Mouse (Mus musculus) mature B cell (primary cell): Measurements from ENCODE around the gene Stmn1.

Experiments
- in situ Hi-C: fragments of 300-500 bp; cut with MboI; formaldehyde crosslinking; loops from 2 replicates; pipeline ENCODE4 v1.14.3; 2019

Stmn1 gene

DNA sequence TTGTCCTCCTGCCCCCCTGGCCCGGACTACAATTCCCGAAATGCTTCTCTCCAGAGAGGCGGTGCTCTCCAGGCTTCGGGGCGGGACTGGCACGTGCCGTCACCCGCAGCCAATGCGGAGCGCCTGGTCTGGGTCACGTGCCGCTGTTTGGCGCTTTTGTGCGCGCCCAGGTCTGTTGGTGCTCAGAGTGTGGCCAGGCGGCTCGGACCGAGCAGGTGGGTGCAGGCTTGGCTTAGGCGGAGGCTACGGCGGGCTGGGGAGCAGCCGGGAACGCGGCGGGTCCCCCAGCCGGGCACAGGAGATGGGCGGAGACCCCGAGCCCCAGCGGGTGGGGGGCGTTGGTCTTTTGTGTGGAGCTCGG is at the start of gene Stmn1:
Gene Stmn1, plus strand, starts transcription at position 106 of the 361 bp plus-strand sequence.
- in situ Hi-C loops, result no loop called here

DNA sequence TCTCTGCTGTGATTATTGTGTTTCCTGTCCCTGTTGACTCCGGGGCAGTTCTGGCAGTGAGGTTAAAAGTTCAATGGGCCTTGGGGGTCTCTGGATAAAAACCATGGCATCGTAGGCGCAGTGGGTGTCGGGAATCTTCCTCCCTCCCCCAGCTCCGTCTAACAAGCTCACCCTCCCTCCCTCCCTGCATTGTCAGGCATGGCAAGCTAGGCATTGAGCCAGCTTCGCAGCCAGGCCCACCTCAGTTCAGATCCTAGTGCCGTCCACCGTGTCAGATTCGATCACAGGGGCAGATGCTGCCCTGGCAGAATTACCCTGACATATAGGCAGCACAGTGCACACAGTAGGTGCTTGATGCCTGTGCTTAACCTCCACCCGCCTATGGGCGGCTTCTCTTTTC is 46.1 kb upstream of the Stmn1 start:
- in situ Hi-C loops, result no loop called here

DNA sequence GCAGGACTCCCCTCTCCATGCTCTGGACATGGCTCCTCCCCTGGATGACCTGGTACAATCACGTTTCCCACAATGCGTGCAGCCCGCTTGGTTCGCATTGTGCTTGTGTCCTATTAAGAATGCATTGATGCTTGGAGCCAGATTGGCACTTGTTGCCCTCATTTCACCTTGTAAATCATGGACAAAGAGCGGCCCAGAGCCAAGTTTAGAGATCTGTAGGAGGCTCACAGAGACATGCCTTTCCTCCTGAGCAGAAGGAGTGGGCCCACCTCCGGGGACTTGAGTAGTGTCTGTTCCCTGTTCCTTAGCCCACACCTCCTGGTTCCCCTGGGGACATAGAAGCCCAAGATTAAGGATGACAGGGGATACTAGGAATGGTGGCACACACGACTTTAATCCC is 44.2 kb upstream of the Stmn1 start:
- in situ Hi-C loops, result no loop called here

DNA sequence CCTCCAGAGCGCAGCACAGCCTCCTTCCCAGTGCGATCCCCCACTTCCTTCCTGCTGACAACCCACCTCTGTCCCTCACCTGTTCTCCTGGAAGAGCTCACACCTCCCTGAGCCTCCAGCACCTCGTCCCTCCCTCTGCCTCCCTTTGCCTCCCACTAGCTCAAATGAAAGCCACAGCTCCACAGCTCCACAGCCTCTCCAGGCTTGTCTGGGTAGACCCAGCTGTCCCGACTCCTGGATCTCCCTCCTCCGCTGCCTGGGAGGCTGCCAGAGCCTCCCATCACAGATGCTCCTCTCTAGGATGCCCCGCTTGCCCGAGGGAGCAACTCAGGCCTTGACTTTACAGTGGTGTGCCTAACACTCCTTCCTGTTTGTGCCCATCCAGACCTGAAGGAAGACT is 43.0 kb upstream of the Stmn1 start:
- in situ Hi-C loops, result no loop called here

DNA sequence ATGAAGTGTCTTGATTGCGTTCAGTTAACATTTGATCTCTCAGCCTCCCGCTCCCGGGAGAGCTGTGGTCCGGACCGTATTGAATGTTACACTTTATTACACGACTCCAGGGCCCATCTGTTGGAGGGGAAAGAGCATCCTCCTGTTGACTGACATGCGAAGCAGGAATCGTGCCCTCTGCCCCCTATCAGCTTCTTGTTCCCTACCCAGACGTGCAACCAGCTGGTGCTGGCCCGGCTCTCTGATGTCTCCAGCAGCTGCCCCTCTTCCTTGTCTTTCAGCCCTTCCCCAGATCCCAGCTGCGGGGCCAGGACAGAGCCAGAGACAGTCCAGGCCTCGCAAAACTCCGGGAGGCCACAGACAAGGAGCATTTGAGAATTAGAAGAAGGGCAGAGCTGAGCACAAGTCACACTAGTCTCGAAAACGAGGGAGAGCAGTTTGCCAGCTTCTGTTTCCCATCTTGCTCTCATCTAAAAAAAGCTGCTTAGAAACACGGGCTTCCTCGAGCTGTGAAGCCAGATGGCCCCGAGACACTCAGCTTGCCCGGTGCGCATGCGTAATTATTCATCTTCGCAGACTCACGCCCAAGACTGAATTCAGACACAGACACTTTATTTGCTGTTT is 37.6 kb upstream of the Stmn1 start:
- in situ Hi-C loops, result no loop called here

DNA sequence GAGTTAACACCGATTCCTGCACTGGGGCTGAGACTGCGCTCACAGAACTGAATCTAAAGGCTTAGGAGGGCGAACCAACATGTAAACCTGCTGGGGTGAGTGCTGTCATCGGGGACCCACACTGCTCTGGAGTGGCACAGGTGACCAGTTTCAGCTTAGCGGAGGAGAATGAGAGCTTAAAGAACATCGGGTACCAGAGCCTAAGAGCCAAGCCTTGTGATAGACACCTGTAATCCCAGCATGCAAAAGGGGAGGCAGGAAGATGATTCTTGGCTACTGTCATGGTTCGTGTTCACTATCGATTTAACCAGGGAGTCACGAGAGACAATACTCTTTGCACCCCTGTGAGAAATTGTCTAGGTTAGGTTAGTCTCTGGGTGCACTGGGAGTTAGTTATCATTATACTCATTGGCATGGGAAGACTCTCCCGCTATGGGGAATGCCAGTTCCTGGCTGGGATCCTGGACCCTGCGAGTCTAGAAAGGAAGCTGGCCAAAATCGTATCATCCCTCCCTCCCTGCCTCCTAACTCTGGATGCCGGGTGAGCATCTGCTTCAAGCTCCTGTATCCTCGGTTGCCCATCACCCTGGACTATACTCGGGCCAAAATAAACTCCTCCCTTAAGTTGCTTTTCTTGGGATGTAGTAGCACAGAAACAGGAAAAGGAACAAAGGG is 35.3 kb upstream of the Stmn1 start:
- in situ Hi-C loops, result no loop called here

DNA sequence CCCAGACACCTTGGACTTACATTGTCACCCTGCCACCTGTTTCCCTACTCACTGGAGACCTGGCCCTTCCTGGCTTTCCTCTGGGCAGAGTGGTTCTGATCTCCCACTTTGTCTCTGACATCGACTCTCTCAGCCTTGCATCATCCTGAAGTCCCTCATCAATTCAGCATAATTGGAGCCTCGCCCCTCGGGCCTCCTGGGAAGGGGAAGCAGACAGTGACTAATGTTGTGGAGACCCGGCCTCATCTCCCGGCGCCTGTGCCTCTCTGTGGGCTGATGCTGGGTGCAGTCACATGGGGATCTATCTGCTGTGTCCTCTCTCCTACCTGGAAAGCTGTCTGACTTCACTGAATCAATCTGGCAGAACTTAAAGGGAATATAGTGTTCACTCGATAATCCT is 31.9 kb upstream of the Stmn1 start:
- in situ Hi-C loops, result no loop called here

DNA sequence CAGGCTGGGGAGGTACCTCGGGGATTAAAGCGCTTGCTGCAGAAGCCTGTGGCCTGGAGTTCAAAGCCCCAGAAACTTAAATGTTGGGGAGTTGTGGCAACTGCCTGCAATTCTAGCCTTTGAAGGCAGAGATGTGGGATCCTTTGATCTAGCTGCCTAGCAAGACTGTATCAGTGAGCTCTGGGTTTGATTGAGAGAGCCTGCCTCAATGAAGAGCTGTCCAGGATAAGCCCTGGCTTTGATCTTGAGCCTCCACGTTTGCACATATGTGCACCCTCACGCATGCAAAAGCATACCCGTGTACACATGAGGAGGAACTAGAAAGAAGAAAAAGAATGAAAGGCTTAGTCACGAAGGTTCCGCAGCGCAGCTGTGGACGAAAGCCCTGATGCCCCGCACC is 31.5 kb upstream of the Stmn1 start:
- in situ Hi-C loops, result no loop called here

DNA sequence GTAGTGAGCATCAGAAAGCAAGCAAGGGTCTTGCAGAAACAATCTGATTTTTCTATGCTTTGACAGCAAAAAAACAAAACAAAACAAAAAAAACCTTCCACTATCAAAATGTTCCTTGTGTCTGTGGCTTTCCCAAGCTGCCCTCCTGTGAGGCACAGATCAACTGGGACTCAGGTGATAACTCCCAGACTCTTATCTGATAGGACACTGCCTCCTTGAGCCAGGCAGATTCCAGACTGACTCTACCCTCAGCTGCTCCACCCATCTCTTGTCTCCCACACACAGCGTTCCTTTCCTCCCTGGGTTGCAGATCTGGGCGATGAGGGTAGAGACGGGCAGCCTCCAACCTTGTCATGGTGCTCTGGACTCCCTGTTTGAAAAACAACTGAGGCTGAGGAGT is 29.0 kb upstream of the Stmn1 start:
- in situ Hi-C loops, result no loop called here

DNA sequence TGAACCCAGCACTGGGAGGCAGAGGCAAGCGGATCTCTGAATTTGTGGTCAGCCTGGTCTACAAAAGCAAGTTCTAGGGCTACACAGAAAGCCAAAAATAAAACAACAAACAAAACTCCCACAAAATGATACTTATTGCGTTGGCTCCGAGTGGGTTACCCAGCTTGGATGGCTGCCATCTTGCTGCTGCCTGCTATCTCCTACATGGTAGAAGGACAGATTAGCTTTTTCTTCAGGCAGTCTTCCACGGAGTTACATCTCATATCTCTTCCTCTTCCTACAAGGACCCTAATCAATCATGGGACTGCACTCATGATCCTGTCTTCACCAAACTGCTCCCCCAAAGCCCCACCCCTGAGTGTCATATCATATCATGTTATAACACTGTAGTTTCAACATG is 28.2 kb upstream of the Stmn1 start:
- in situ Hi-C loops, result no loop called here

DNA sequence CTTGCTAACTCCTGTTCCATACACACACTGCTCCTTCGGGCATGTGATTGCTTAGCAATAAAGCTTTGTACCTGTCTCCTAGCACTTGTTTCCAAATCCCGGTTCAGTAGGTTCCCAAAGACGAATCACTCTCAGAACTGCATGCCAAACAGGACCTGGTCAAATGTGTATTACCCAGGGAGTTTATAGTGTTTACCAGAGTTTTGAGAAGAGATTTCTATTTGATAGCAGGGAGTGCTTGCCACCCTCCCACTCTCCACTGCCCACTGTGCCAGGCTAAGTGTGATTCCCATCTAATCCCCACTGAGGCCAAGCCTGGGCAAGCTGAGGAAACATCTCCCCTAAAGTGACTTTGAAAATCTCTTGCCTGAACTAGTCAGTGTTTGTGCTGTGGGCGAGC is 25.9 kb upstream of the Stmn1 start:
- in situ Hi-C loops, result no loop called here

DNA sequence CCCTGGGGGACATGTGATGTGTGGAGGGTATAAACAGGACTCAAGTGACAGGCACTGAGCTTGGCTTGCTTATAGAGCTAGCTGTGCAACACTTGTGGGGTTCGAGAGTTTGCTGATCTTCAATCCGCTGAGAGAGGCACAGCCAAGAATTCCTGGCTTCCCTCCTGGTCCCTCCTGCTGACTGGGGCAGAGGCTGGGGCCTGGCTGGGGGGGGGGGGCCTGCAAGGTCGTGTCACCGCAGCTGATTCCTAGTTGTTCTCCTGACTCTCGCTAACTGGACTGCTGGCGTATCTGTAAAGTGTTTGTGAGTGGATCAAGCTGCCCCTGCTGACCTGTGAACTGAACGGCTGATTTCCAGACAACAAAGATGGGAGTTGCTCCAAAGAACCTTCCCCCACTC is 24.5 kb upstream of the Stmn1 start:
- in situ Hi-C loops, result no loop called here

DNA sequence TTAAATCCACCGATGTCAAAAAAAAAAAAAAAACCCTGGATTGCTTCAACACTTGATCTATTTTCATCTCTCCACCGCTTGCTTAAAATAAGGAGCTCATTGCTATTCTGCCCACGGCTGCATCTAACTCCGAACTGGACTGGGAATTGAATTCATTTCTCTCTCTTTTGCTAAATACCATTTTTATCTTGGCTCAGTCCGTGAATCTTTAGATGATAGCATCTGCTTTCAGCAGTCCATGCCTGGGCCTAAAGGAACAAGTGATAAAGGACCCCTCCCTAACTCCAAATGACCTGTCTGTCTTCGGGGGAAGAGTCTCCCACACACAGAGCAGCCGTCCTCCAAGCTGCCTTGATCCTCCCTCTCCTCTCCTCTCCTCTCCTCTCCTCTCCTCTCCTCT is 23.2 kb upstream of the Stmn1 start:
- in situ Hi-C loops, result no loop called here

DNA sequence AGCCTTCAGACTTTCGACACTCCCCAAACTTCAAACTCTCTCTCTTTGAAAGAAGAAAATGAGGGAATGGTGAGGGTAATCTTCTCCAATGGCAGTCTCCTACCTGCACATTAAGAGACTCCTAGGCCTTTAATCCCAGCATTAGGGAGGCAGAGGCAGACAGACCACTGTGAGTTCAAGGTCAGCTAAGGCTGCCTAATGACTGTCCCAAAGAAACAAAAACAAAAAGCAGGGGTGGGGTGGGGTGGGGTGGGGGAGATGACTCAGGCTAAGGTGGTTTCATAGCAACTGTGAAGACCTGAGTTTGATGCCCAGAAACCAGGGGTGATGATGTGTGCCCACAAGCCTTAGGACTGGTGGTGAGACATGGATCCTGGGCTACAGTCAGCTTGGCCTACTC is 22.6 kb upstream of the Stmn1 start:
- in situ Hi-C loops, result no loop called here

DNA sequence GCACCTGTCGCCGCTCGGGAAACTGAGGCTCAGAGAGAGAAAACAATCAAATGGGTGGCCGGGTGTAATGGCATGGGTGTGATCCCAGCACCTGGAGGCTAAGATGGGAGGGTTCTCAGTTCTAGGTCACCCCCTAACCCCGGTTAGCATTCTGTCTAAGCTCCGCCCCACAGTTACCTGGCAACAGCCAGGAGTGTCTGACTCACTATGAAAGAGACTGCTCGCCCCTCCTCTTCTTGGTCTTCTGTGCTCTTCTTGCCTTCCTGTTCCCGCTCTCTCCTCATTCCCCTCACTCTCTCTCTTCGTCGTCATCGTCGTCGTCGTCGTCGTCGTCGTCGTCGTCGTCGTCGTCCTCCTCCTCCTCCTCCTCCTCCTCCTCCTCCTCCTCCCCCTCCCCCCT is 20.2 kb upstream of the Stmn1 start:
- in situ Hi-C loops, result no loop called here

DNA sequence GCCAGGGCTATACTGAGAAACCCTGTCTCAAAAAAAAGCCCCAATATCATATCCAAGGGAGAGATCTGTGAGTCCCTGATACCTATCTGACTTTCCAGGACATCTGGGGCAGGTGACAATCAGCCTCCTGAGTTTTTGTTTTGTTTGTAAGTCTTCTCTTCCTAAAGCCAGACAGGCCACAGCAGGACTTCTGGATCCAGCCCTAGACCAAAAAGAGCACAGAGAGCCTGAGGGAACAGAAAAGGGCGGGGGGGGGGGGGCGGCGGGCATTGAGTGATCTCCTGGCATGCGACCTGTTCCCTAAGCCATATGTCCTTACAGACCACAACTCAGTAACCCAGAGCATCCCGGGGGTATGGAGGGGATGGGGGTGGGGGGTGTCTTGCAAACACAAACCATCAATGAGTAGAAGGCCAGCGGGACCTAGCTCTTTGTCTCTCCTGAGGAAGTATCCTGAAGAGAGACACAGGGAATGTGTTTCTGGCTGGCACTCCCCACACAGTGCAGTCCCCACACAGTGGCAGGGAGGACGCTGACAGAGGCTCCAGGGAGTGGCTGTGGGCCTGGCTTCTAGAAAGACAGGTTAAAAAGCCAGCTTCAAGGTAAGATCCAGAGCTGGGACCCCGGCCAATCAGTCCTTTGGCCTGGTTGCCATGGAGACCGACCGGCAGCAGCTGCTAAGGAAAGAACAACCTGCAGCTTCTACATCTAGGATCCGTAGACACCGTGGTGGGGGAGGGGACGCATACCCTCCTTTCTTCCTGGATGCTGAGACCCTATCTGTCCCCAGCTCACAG is 18.3 kb upstream of the Stmn1 start:
- in situ Hi-C loops, result no loop called here

DNA sequence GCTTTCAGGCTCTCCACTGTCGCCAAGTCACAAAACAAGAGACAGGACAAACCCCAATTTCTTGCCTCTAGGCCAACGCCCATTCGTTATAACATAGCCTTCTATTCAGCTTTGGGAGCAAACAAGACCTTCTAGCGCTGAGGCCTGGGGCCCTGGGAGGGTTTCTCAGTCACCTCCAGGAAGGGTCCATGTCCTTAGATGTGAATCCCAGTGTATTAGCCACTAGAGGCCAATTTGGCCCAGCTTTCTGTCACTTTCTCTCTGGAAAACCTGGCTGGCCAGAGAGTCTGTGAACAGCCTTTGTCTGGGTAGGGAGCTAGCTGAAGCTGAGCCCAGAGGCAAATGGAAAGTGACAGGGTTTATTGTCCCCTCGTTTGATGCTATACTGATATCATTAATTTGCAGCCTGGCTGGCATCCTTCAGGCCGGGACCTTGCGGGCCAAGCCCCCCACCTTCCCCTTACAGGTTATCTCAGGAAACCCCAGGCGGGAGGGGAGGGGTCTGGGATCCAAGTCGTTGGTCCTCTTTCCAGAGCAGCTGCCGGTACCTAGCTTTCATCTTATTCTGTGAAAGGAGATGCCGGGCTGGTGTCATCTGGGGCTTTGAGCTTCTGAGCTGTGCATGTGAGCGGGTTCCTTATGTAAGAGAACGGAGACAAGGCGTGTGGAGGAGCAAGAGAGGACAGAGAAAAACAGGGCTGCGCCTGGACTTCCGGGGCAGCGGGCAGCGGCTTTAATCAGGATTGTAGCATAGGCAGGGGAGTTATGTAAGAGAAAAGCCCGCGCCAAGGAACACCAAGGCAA is 17.5 kb upstream of the Stmn1 start:
- in situ Hi-C loops, result no loop called here

DNA sequence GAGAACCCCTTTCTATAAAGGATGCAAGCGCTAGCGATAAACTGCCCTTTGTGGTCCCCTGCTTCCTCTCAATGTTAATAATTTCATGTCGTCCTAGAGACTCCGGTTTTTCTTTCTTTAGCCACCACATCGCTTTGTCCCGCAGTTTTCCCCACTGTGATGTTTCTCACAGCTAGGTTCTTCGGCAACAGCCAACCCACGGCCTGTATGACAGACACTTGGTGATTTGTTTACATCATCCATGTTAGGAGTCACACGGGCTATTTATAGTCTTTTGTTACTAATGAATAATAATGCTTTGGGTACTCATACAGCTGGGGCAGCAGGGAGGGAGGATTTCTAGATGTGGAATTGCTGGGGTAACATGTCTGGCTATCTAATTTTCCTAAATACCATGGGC is 16.6 kb upstream of the Stmn1 start:
- in situ Hi-C loops, result no loop called here

DNA sequence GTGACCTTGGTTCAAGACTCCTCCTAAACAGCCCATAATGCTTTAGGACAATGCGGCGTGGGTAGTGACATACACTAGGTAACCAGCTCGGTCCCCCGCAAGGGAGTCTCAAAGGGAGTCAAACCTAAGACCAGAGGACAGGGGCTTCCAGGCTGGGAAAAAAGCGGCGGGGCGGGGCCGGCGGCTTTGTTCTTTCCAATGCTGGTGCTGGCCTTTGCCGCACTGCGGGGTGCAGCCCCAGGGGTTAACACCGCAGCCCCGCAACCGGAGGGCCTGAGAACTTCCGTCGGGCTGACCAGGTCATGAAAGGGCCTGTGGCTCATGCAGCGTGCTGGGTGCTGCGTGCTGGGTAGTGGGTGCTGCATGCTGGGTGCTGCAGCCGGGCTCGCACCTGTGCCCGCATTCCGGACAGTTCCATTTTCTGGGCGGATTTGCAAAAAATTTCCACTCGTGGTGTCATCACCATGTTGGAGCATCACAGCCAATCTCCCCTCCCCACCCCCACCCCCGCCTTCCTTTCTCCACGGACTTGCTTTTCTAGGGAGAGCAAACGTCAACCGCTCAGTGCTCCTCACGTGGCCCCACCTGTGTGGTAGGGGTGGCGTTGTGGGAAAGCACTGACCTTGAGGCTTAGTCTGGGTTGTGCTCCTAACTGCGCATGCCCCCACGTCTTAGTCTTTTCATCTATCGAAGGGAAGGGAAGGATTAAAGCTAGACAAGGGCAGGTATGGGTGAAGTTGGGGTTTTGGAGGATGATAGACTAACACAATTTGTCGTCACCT is 14.3 kb upstream of the Stmn1 start:
- in situ Hi-C loops, result no loop called here

DNA sequence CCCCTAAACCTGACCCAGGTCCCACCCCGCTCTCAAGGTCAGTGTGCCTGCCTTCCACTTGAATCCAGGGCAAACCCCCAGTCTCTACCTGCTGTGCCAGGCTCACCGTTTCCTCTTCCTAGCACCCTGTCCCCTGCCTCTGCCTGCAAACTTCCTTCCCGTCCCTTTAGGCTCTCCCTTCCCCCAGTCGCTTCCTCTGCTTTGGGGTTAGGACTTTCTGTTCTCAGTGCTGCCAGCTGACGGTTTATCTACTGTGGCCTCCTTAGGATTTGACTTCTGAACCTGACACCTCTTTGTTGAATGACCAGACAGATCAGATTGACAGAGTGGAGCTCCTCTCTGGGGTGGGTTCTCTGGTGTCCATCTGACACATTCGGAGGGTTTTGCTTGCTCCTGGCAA is 12.8 kb upstream of the Stmn1 start:
- in situ Hi-C loops, result no loop called here

DNA sequence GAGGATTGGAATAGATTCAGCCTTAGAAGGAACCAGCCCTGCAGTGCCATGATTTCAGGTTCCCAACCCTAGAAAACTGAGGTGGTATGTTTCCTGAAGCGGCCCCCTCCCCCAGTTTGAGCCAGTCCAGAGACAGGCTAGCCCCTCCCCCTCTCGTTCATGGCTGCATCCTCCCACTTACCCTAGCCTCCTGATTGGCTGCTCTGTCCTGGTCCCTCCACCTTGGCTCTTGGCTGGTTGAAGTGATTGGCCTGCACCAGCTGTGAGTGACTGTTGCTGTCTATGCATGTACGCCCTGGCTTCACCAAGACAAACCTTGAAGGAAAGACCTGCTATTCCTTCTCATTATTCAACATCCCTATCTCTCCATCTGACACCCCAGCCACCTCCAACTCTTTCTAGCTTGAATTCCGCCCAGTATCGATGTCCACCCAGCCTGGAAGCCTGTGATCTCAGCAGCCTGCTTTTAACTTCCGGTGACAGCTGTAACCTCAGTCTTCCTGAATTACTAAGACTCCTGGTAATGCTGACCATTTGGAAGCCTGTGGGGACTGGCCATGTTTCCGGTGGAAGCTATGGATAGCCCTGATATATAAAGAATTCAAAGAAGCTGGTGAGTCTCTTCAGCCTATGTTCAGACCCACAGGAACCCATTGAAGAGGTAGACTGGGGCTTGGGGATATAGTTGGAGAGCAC is 10.8 kb upstream of the Stmn1 start:
- in situ Hi-C loops, result no loop called here
